Mouse (Mus musculus): ENCODE measurements at regions not wholly inside any gene's neighbourhood (a gene's known extent, or its start where the extent isn't known, plus 50 kb on each side); places are given as distances from the start of the nearest gene placed in this dataset.
A peak's percentile ranks its signal among the peaks of the same experiment; 100 is the strongest.

DNA sequence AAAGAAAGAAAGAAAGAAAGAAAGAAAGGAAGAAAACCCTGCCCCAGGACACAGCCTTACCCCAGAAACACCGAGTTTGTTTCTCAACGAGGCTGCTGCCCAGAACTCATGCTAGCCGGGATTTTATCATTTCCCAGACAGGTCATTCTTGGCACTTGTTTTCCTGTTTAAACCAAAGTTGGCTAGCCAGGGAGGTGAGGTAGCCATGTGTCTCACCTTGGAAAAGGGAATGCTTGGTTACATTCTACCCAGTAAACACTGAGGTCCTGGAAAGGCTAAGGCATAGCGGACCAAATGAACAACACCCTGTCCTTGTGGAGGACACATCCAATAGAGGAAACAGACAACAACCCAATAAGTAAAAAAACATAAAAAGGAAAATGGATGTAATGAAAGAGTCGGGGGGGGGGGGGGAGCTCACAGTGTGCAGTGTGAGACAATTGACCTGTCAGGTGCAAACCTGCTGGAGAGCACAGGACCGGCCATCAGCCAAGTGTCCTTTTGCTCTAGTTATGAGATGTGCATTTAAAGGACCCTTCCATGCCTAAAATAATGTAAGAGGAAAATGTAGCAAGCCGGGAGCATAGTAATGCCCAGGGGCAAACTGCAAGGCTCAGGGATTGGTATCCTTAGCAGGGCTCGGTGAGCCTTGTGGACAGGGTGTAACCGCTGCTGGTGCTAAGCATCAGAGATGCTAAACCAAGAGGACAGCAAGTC lies 78.2 kb upstream of the Fzd7 start:
- Histone ChIP-seq H3K36me3 (no peaks in the 10 kb centered on the region), H3K27ac (no peak overlapping the region), H3K9me3 (no peaks in the 10 kb centered on the region), H3K27me3 (no peaks in the 10 kb centered on the region), H3K9ac (replicated peaks) (no peak overlapping the region), H3K4me2 (replicated peaks) (no peak overlapping the region), H3K4me3 (replicated peaks) (no peak overlapping the region), H3K4me1 (replicated peaks) (no peaks in the 10 kb centered on the region)
- WGBS = 86% methylated on average over 9 of the region's 9 CpGs
- ATAC-seq = no peak

- 74% methylated on average over 8 of the region's 8 CpGs for WGBS
- Histone ChIP-seq H3K27ac (no peak overlapping the region), H3K4me3 (replicated peaks) (no peak overlapping the region), H3K4me1 (replicated peaks) (no peaks in the 10 kb centered on the region), H3K9me3 (no peaks in the 10 kb centered on the region), H3K27me3 (no peaks in the 10 kb centered on the region), H3K36me3 (no peaks in the 10 kb centered on the region), H3K4me2 (replicated peaks) (no peak overlapping the region), H3K9ac (replicated peaks) (no peak overlapping the region)
- ATAC-seq = no peak
These were observed 76.9 kb upstream of the Fzd7 start for GRCm38 (mm10) chr1:59405370-59405769.

GRCm38 (mm10) chr1:59406741-59407306 lies 75.4 kb upstream of the Fzd7 start:
- Histone ChIP-seq H3K27me3 (no peaks in the 10 kb centered on the region), H3K9me3 (no peaks in the 10 kb centered on the region), H3K4me2 (replicated peaks) (no peak overlapping the region), H3K9ac (replicated peaks) (no peak overlapping the region), H3K4me1 (replicated peaks) (no peaks in the 10 kb centered on the region), H3K27ac (no peak overlapping the region), H3K4me3 (replicated peaks) (no peak overlapping the region), H3K36me3 (no peaks in the 10 kb centered on the region)
- no peak for ATAC-seq
- 16% methylated on average over 6 of the region's 6 CpGs for whole genome bisulfite sequencing

DNA sequence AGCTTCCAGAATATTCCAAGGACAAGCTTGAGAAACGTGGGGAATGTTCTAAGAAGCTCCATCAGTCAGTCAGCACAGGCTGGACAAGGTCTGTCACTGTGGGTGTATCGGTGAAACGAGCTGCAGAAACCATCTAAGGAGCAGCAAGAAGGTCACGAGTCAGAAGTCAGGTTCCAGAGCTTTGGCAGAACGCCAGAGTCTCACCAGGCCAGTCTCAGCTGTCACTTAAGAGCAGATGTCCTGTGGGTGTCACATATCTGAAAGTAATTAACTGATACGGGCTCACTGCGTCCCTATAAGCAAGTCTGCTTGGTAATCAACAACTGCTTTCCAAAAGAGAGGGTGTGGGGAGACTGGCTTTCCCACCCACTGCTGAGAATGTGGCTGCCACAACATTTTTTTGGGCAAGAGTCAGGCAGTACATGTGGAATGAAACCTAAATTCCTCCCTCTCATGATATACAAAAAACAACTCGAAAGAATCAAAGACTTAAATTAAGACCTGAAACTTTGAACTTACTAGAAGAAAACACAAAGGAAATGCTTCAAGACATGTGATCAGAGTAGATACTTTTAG lies 72.6 kb upstream of the Fzd7 start:
- 0 out of 2 replicates have a peak, but pooled peaks cover 1% of the 10 kb centered on the region for H3K4me1 ChIP-seq (replicated peaks)
- no peak overlapping the region for H3K27ac ChIP-seq
- ATAC-seq = no peak
- H3K36me3 ChIP-seq = no peaks in the 10 kb centered on the region
- H3K9me3 ChIP-seq = no peaks in the 10 kb centered on the region
- H3K4me3 ChIP-seq (replicated peaks) = no peak overlapping the region
- no peaks in the 10 kb centered on the region for H3K27me3 ChIP-seq
- 48% methylated on average over 8 of the region's 8 CpGs for WGBS
- no peak overlapping the region for H3K4me2 ChIP-seq (replicated peaks)
- H3K9ac ChIP-seq (replicated peaks) = no peak overlapping the region

- no peak overlapping the region for H3K27ac ChIP-seq
- H3K9me3 ChIP-seq = no peaks in the 10 kb centered on the region
- no peaks in the 10 kb centered on the region for H3K27me3 ChIP-seq
- no peak overlapping the region for H3K9ac ChIP-seq (replicated peaks)
- H3K4me2 ChIP-seq (replicated peaks) = no peak overlapping the region
- H3K4me1 ChIP-seq (replicated peaks) = peaks cover 6% of the 10 kb centered on the region; the same call in 1 of the 2 replicates
- no peak for ATAC-seq
- H3K4me3 ChIP-seq (replicated peaks) = no peak overlapping the region
- 92% methylated on average over 8 of the region's 8 CpGs for WGBS
- H3K36me3 ChIP-seq = no peaks in the 10 kb centered on the region
These were observed 69.0 kb upstream of the Fzd7 start for GRCm38 (mm10) chr1:59413264-59413663.

GRCm38 (mm10) chr1:59414401-59415210 lies 67.6 kb upstream of the Fzd7 start:
- no peak; the same call in 1 of the 2 replicates for ATAC-seq
- no peaks in the 10 kb centered on the region for H3K27me3 ChIP-seq
- WGBS = 41% methylated on average over 13 of the region's 13 CpGs
- no peak overlapping the region for H3K4me2 ChIP-seq (replicated peaks)
- no peaks in the 10 kb centered on the region for H3K36me3 ChIP-seq
- H3K9me3 ChIP-seq = no peaks in the 10 kb centered on the region
- peaks cover 6% of the 10 kb centered on the region; the same call in 1 of the 2 replicates for H3K4me1 ChIP-seq (replicated peaks)
- H3K9ac ChIP-seq (replicated peaks) = no peak overlapping the region
- H3K27ac ChIP-seq = no peak overlapping the region
- H3K4me3 ChIP-seq (replicated peaks) = no peak overlapping the region

GRCm38 (mm10) chr1:59415733-59416312 lies 66.4 kb upstream of the Fzd7 start:
- 80% methylated on average over 11 of the region's 11 CpGs for WGBS
- no peaks in the 10 kb centered on the region for H3K36me3 ChIP-seq
- no peak overlapping the region for H3K4me3 ChIP-seq (replicated peaks)
- no peak overlapping the region for H3K27ac ChIP-seq
- H3K4me1 ChIP-seq (replicated peaks) = peaks cover 6% of the 10 kb centered on the region; the same call in 1 of the 2 replicates
- H3K27me3 ChIP-seq = no peaks in the 10 kb centered on the region
- no peaks in the 10 kb centered on the region for H3K9me3 ChIP-seq
- no peak for ATAC-seq
- no peak overlapping the region for H3K4me2 ChIP-seq (replicated peaks)
- H3K9ac ChIP-seq (replicated peaks) = no peak overlapping the region

GRCm38 (mm10) chr1:59417317-59417716 lies 64.9 kb upstream of the Fzd7 start:
- peaks cover 12% of the 10 kb centered on the region for H3K4me1 ChIP-seq (replicated peaks)
- no peak overlapping the region for H3K4me2 ChIP-seq (replicated peaks)
- H3K4me3 ChIP-seq (replicated peaks) = no peak overlapping the region
- H3K36me3 ChIP-seq = no peaks in the 10 kb centered on the region
- no peak for ATAC-seq
- 58% methylated on average over 1 of the region's 1 CpGs for WGBS
- no peaks in the 10 kb centered on the region for H3K9me3 ChIP-seq
- no peak overlapping the region for H3K27ac ChIP-seq
- no peaks in the 10 kb centered on the region for H3K27me3 ChIP-seq
- no peak overlapping the region for H3K9ac ChIP-seq (replicated peaks)

GRCm38 (mm10) chr1:59417962-59418361 lies 64.3 kb upstream of the Fzd7 start:
- no peak overlapping the region for H3K9ac ChIP-seq (replicated peaks)
- H3K27ac ChIP-seq = no peak overlapping the region
- 51% methylated on average over 3 of the region's 3 CpGs for WGBS
- H3K4me1 ChIP-seq (replicated peaks) = peaks cover 18% of the 10 kb centered on the region
- no peaks in the 10 kb centered on the region for H3K27me3 ChIP-seq
- H3K4me3 ChIP-seq (replicated peaks) = no peak overlapping the region
- ATAC-seq = no peak
- H3K4me2 ChIP-seq (replicated peaks) = no peak overlapping the region
- H3K36me3 ChIP-seq = no peaks in the 10 kb centered on the region
- H3K9me3 ChIP-seq = no peaks in the 10 kb centered on the region

GRCm38 (mm10) chr1:59418748-59419147 lies 63.5 kb upstream of the Fzd7 start:
- ATAC-seq = no peak
- Histone ChIP-seq H3K4me2 (replicated peaks) (no peak overlapping the region), H3K9me3 (no peaks in the 10 kb centered on the region), H3K4me1 (replicated peaks) (peaks cover 25% of the 10 kb centered on the region), H3K36me3 (no peaks in the 10 kb centered on the region), H3K27ac (no peak overlapping the region), H3K4me3 (replicated peaks) (no peak overlapping the region), H3K9ac (replicated peaks) (no peak overlapping the region), H3K27me3 (no peaks in the 10 kb centered on the region)
- 89% methylated on average over 9 of the region's 9 CpGs for WGBS

- Histone ChIP-seq H3K4me2 (replicated peaks) (peak overlapping the region; percentile 28), H3K9me3 (no peaks in the 10 kb centered on the region), H3K9ac (replicated peaks) (0 out of 2 replicates have a peak overlapping the region, but pooled peaks have one; percentile 19), H3K4me1 (replicated peaks) (peaks cover 25% of the 10 kb centered on the region), H3K27me3 (no peaks in the 10 kb centered on the region), H3K27ac (peak overlapping the region; percentile 58), H3K4me3 (replicated peaks) (no peak overlapping the region), H3K36me3 (no peaks in the 10 kb centered on the region)
- ATAC-seq = peak; percentile 74
- 12% methylated on average over 19 of the region's 19 CpGs for WGBS
These were observed 59.0 kb upstream of the Fzd7 start for GRCm38 (mm10) chr1:59422981-59423941.
